Mouse (Mus musculus): Measurements from ENCODE around the gene Itpripl1.
"Not testable (repeated sequence)": the region's sequence is repeated elsewhere in the genome, so short reads cannot be mapped to it uniquely, and the experiment has no call there.

The Itpripl1 gene

GRCm38 (mm10) chr2:127143158-127144063 is at the start of gene Itpripl1:
Gene Itpripl1 (minus strand): TSS chr2:127143442.
- peak in 1 of 2 experiments; percentile 51 for DNase-seq (ENCODE audit: low spot score in 2 of 2)

GRCm38 (mm10) chr2:127189574-127189973 is 46.3 kb upstream of the Itpripl1 start:
- DNase-seq (ENCODE audit: low spot score in 2 of 2) = no peak

GRCm38 (mm10) chr2:127182598-127183381 is 39.5 kb upstream of the Itpripl1 start:
- peak; percentile 82 to 83 for DNase-seq (ENCODE audit: low spot score in 2 of 2)

GRCm38 (mm10) chr2:127166261-127166660 is 23.0 kb upstream of the Itpripl1 start:
- peak; percentile 2 to 34 for DNase-seq (ENCODE audit: low spot score in 2 of 2)

GRCm38 (mm10) chr2:127165675-127166074 is 22.4 kb upstream of the Itpripl1 start:
- DNase-seq (ENCODE audit: low spot score in 2 of 2) = no peak

DNA sequence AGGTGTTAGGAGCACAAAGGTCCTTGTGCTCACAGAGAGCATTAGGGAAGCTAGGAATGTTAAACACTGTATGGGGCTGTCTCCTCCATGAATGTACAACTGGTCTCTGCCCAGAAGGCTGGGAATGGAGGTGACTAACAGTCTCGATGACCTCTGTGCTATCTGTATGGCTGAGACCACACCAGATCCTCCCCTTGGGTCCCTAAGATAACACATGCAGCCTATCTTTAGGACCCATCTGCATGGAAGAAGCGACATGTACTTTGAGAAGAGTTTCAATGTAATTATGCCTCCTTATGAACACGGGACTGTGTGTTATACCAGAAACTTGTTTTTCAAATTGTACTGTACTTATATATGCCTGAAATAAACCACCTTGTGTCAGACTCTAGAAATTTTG is 2.5 kb upstream of the Itpripl1 start:
- DNase-seq (ENCODE audit: low spot score in 2 of 2) = no peak

DNA sequence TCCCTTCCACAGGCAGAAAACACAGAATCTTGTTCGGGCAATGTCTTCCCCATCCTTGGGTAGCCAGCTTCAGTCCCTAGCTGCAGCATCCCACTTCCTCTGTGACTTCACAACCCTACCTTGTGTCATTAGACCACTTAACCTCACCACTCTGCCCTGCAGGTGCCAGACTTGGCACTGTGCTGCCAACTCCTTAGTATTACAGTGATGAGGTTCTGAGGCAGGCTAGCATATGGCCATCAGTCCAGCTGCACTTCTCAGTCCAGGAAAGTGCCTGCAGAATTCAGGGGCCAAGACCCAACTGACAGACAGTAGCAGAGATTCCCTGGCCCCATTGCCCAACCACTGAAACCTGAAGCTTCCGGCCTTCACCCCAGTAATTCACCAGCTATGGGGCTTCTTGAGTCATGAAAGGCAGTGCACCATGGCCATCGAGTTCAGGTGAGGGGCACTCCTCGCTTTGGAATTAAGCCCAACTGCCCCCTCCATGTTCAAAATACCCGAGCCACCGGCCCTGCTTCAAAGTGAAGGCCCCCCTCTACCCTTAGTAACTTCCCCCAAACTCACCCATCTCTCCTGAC is 575 bp downstream of the Itpripl1 start:
- DNase-seq (ENCODE audit: low spot score in 2 of 2) = no peak

DNA sequence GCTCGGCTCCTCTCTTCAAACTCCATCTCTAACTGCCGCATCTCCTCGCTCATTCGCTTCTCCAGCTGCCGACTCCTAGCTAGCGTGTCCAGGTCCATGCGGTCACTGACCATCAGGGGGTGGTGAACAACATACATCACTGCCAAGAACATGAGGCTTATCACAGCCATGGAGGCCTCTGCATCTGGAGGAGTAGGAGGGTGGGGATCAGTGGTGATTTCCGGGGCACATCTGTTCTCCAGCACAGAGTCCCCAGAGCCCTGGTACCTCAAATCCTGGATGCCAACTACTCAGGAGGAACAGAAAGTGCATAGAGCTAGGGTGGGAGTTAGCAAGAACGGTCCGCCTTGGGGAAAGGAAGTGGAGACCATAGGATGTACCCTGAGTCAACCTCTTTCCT is 1.2 kb downstream of the Itpripl1 start:
- DNase-seq (ENCODE audit: low spot score in 2 of 2) = no peak

DNA sequence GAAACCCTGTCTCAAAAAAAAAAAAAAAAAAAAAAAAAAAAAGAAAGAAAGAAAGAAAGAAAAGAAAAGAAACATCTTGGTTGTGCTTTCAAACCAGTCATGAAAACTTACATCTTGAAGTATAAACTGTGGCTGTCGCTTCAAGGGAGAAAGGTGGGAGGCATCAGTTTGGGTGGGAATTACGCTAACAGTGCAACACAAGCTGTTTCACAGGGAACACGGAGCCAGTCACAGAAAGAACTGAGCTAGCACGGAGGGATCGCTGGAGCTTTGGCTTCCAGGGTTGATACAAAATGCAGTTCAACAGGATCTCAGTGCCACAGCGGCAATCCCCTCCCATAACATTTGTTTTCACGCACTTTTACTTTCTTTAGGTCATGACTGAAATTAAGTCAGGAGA is 3.2 kb downstream of the Itpripl1 start:
- DNase-seq (ENCODE audit: low spot score in 2 of 2) = peak in 1 of 2 experiments; percentile 21

GRCm38 (mm10) chr2:127139605-127140004 is 3.6 kb downstream of the Itpripl1 start:
- no peak for DNase-seq (ENCODE audit: low spot score in 2 of 2)

GRCm38 (mm10) chr2:127139094-127139493 is 4.1 kb downstream of the Itpripl1 start:
- no peak for DNase-seq (ENCODE audit: low spot score in 2 of 2)

DNA sequence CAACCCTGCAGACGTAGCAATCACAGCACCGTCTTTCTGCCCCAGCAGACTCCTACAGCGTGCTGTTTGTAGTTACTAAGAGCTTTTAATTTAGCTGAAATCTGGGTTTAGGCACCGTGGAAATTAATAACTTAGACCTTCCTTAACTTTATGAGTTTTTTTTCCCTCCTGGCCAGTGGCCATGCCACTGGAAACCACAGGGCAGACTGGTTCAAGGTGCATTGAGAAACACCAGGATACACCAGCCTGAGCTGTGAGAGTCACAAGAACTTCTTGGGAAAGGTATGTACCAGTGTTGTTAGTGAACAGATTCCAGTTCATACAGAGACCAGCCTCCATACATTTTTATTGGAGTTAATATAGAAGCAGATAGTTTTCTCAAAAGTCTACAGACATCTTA is 4.8 kb downstream of the Itpripl1 start:
- DNase-seq (ENCODE audit: low spot score in 2 of 2) = no peak

DNA sequence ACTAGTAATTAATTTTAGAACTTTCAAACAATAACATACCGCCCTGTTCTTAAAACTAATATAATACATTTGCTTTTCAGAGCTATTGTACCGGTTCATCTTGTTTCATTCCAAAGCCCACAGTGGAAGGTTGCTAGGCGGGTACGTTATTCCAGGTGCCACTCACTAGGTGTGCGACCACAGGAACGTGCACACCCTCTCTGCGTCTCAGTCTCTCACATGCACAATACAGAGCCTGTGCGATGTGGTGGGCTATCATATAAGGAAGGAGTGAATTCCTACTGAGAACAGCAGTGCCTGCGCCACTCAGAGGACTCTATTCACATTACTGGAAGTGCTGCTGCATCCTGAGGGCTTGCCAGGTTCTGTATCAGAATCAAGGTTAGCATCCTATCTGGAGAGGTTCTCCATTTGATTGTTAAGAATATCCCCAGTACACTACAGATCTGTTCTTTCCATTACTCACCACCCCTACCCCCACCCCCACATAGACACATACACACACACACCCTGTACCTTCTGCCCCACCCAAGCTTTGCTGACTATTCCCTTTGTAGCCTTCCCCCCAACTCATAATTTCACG is 5.3 kb downstream of the Itpripl1 start:
- no peak for DNase-seq (ENCODE audit: low spot score in 2 of 2)

DNA sequence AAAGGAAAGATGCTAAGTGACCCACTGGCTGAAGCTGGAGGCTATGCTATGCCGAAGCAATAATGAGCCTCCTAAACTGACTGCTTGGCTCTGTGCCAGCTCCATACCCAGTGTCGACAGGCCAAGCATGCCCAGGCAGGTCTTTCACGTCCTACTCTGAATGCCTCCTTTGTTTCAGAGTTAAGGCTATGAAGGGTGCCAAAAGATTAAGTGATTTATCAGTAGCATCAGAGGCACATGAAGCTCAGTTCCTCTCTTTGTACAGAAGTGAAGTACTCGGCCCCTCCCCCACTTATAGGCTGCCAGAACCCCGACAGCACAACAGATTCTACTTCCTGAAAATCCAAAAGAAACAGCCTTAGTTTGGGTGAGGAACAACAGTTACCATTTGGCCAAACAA is 6.3 kb downstream of the Itpripl1 start:
- no peak for DNase-seq (ENCODE audit: low spot score in 2 of 2)

DNA sequence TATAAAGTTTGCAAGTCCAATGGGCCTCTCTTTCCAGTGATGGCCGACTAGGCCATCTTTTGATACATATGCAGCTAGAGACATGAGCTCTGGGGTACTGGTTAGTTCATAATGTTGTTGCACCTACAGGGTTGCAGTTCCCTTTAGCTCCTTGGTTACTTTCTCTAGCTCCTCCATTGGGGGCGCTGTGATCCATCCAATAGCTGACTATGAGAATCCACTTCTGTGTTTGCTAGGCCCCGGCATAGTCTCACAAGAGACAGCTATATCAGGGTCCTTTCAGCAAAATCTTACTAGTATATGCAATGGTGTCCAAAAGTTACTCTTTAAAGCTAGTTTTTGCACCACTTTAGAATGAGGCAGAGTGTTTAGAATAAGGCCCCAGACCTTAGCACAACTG is 8.0 kb downstream of the Itpripl1 start:
- not testable (repeated sequence) for DNase-seq (ENCODE audit: low spot score in 2 of 2)

DNA sequence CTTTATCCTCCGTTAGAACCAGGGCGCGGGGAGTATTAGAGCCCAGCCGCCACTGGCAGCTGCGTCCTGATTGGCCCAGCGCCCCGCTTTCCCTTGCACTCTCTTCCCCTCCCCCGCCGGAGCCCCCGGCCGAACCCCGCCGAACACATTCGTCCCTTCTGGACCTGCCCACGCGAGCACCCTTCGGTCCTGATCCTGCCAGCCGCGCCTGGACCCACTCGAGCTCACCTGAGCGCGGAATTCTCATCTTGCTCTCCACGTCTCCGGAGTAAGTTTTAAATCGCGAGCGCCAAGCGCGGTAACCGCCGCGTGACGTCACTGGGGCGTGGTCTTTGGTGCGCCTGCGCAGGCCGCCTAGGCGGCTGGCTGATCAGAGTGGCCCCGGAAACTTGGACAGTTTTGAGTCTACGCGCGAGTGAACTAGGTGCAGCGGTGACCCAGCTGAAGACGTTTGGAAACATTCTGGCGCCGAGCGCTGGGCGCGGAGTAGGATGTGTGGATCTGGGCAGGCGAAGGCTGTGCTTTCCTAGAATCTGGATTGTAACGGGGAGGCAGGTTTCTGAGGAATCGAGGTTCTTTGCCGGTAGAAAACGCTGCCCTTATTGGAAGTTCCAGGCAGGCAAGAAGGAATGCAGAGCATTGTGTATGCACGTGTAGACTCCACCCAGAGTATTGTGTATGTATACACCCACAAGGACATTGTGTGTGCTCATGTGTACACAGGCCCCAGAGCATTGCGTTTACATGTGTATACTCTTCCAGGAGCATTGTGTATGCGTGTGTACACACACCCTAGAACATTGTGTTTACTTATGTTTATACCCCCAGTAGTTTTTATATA is 9.4 kb downstream of the Itpripl1 start, which contains the start of gene Ncaph:
Gene Ncaph (minus strand): TSS at position 334 of the 841 bp plus-strand sequence.
- peak; percentile 90 to 94 for DNase-seq (ENCODE audit: low spot score in 2 of 2)

- DNase-seq (ENCODE audit: low spot score in 2 of 2) = no peak
These were observed 11.9 kb downstream of the Itpripl1 start for GRCm38 (mm10) chr2:127131353-127131752.

- DNase-seq (ENCODE audit: low spot score in 2 of 2) = no peak
These were observed 14.3 kb downstream of the Itpripl1 start for GRCm38 (mm10) chr2:127128926-127129325.

- DNase-seq (ENCODE audit: low spot score in 2 of 2) = no peak
These were observed 21.5 kb downstream of the Itpripl1 start for GRCm38 (mm10) chr2:127121591-127122235.

DNA sequence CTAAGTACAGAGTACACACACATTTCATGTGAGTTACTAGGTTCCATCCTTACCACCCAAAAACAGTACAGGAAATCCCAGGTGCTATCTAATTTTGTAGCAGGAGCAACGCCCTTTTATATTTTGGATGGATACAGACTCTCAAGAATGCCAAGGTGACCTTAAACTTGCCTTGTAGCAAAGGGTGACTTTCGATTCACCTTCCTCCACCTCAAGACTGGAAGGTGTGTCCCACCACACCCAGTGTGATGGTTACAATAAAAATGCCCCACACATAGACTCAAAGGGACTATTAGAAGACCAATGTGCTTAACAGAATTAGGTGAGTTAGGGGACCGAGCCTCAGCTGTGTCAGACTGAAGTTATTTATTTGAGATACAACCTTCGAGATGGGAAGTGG is 34.3 kb downstream of the Itpripl1 start:
- DNase-seq (ENCODE audit: low spot score in 2 of 2) = no peak
